Mouse (Mus musculus) heart, embryonic 12.5 days (tissue): ENCODE measurements at regions not wholly inside any gene's neighbourhood (a gene's known extent, or its start where the extent isn't known, plus 50 kb on each side); places are given as distances from the start of the nearest gene placed in this dataset.

Source experiments
- ATAC-seq: fragments of 200-750 bp; cut with Nextera tagmentation; 2 replicates; pipeline ENCODE4 v1.8.0; 2017; ENCODE audit warnings: moderate TSS enrichment, moderate library complexity; ENCODE audit not compliant: insufficient number of reproducible peaks, low FRiP score
- H3K27ac ChIP-seq: fragments of 300-500 bp; sonication (generic); 2 replicates; pipeline ENCODE4 v1.5.1; 2016; ENCODE audit warnings: mild to moderate bottlenecking, moderate library complexity; ENCODE audit not compliant: poor library complexity, severe bottlenecking
- H3K27me3 ChIP-seq: fragments of 300-500 bp; sonication (generic); replicated peaks from 2 replicates; pipeline ENCODE4 v1.6.1; 2016; ENCODE audit warnings: mild to moderate bottlenecking, moderate library complexity
- H3K36me3 ChIP-seq: fragments of 300-500 bp; sonication (generic); 2 replicates; pipeline ENCODE4 v1.6.1; 2016; ENCODE audit warnings: mild to moderate bottlenecking, moderate library complexity
- H3K4me1 ChIP-seq: fragments of 300-500 bp; sonication (generic); replicated peaks from 2 replicates; pipeline ENCODE4 v1.6.1; 2016; ENCODE audit warnings: mild to moderate bottlenecking
- H3K4me2 ChIP-seq: fragments of 300-500 bp; sonication (generic); 2 replicates; pipeline ENCODE4 v1.6.1; 2016; ENCODE audit warnings: mild to moderate bottlenecking, moderate library complexity
- H3K4me3 ChIP-seq: fragments of 300-500 bp; sonication (generic); 2 replicates; pipeline ENCODE4 v1.5.1; 2016; ENCODE audit warnings: mild to moderate bottlenecking
- H3K9ac ChIP-seq: fragments of 300-500 bp; sonication (generic); 2 replicates; pipeline ENCODE4 v1.6.1; 2016; ENCODE audit warnings: mild to moderate bottlenecking, moderate library complexity
- H3K9me3 ChIP-seq: fragments of 300-500 bp; sonication (generic); replicated peaks from 2 replicates; pipeline ENCODE4 v1.6.1; 2016; ENCODE audit warnings: mild to moderate bottlenecking, moderate library complexity
- WGBS: fragments of 180-500 bp; shearing (Covaris S2); methylation state at CpG from one replicate; pipeline ENCODE4 v1.1.7; 2016; 5-methylcytosine and 5-hydroxymethylcytosine counted together

DNA sequence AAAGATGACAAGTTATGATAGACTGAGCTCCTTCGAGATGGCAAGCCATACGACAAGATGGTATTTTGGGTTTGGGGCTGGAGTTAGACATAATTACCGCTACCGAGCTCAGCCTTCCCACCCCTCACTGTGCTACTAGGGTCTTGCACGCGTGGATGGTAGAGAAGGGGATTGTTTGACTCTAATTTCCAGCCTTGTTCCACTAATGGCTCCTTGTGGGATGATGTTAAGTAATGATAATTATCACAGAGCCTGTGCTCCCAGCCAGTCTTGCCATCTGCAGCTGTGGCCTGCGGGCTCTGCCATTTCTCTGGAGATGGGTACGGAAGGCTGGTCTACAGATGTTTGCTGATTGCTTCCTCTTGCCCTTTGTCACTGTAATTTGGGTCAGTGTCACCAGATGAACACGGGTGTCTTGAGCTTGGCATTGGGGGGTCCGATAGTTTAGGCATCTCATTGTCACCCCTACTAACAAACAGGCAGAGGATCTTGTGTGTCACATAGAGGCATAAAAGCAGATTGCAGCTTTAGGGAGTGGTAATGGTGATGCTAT is 108.8 kb upstream of the Ctbp2 start:
- H3K9ac ChIP-seq = no peak overlapping the region
- no peak for ATAC-seq
- no peaks in the 10 kb centered on the region for H3K36me3 ChIP-seq
- H3K4me3 ChIP-seq = no peak overlapping the region
- no peak overlapping the region for H3K4me2 ChIP-seq
- H3K27ac ChIP-seq = no peak overlapping the region
- no peaks in the 10 kb centered on the region for H3K9me3 ChIP-seq
- peaks cover 29% of the 10 kb centered on the region for H3K27me3 ChIP-seq
- 86% methylated on average over 10 of the region's 10 CpGs for WGBS
- no peaks in the 10 kb centered on the region for H3K4me1 ChIP-seq

DNA sequence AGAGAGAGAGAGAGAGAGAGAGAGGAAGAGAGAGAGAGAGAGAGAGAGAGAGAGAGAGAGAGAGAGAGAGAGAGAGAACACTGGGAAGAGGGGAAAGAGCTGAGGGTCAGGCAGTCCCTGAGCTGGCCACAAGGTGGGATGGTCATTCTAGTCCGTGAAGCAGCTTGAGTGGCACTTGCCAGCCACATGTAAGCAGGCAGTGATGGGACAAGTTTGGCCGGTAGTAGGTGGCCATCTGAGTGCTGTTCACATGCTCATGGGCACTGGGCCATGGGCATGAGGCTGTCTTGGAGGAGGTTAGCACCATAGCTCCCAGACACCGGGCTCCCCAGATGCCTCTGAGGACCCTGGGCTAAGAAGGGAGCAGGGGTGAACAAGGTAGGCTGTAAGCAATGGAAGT is 106.7 kb upstream of the Ctbp2 start:
- H3K9me3 ChIP-seq = no peaks in the 10 kb centered on the region
- H3K4me3 ChIP-seq = no peak overlapping the region
- peaks cover 29% of the 10 kb centered on the region for H3K27me3 ChIP-seq
- ATAC-seq = no peak
- H3K36me3 ChIP-seq = no peaks in the 10 kb centered on the region
- no peak overlapping the region for H3K9ac ChIP-seq
- H3K4me2 ChIP-seq = no peak overlapping the region
- H3K27ac ChIP-seq = no peak overlapping the region
- WGBS = 64% methylated on average over 3 of the region's 3 CpGs
- H3K4me1 ChIP-seq = no peaks in the 10 kb centered on the region

GRCm38 (mm10) chr7:133223948-133224652 is 99.9 kb upstream of the Ctbp2 start:
- H3K4me2 ChIP-seq = no peak overlapping the region
- no peak for ATAC-seq
- no peaks in the 10 kb centered on the region for H3K4me1 ChIP-seq
- H3K9ac ChIP-seq = no peak overlapping the region
- H3K9me3 ChIP-seq = no peaks in the 10 kb centered on the region
- 0 out of 2 replicates have a peak, but pooled peaks cover 4% of the 10 kb centered on the region for H3K27me3 ChIP-seq
- H3K36me3 ChIP-seq = no peaks in the 10 kb centered on the region
- H3K4me3 ChIP-seq = no peak overlapping the region
- no peak overlapping the region for H3K27ac ChIP-seq
- WGBS = 88% methylated on average over 19 of the region's 19 CpGs

GRCm38 (mm10) chr7:133212328-133212727 is 88.2 kb upstream of the Ctbp2 start:
- Histone ChIP-seq H3K36me3 (no peaks in the 10 kb centered on the region), H3K27me3 (no peaks in the 10 kb centered on the region), H3K4me3 (no peak overlapping the region), H3K27ac (no peak overlapping the region), H3K9me3 (no peaks in the 10 kb centered on the region), H3K9ac (no peak overlapping the region), H3K4me2 (no peak overlapping the region), H3K4me1 (no peaks in the 10 kb centered on the region)
- ATAC-seq = no peak
- whole genome bisulfite sequencing = 60% methylated on average over 4 of the region's 4 CpGs

GRCm38 (mm10) chr7:133205704-133206103 is 81.5 kb upstream of the Ctbp2 start:
- H3K9me3 ChIP-seq = no peaks in the 10 kb centered on the region
- WGBS = 2% methylated on average over 7 of the region's 7 CpGs
- H3K27me3 ChIP-seq = peaks cover 5% of the 10 kb centered on the region
- no peaks in the 10 kb centered on the region for H3K36me3 ChIP-seq
- H3K27ac ChIP-seq = no peak overlapping the region
- peaks cover 11% of the 10 kb centered on the region for H3K4me1 ChIP-seq
- H3K4me3 ChIP-seq = no peak overlapping the region
- H3K4me2 ChIP-seq = peak overlapping the region; percentile 42
- ATAC-seq = no peak
- no peak overlapping the region for H3K9ac ChIP-seq

DNA sequence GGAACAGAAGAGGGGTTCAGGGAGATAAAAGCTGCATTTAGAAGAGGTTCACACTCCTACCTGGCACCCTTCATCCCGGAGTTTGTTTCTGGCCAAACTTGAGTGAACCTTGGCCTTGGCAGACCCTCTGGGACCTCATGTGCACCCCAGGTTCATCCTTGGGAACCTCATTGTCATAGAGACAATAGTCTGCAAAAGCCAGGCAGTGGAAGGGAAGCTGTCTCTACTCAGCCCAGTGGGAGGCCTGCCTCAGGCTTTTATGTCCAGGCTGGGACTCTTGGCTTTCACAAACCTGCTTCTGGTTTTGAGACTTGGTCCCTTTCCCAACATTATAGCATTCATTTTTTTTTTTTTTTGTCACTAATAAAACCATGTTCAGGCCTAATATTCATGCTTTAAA is 80.3 kb upstream of the Ctbp2 start:
- H3K4me2 ChIP-seq = no peak overlapping the region
- peaks cover 5% of the 10 kb centered on the region for H3K27me3 ChIP-seq
- WGBS = 69% methylated on average over 1 of the region's 1 CpGs

GRCm38 (mm10) chr7:133203933-133204332 is 79.8 kb upstream of the Ctbp2 start:
- Histone ChIP-seq H3K9ac (no peak overlapping the region), H3K27ac (no peak overlapping the region), H3K4me3 (no peak overlapping the region), H3K36me3 (no peaks in the 10 kb centered on the region), H3K27me3 (peaks cover 5% of the 10 kb centered on the region), H3K4me2 (no peak overlapping the region), H3K4me1 (peaks cover 11% of the 10 kb centered on the region), H3K9me3 (no peaks in the 10 kb centered on the region)
- no peak for ATAC-seq
- 83% methylated on average over 7 of the region's 7 CpGs for WGBS

More for the DNA sequence above, 80.3 kb upstream of the Ctbp2 start:
- Histone ChIP-seq H3K4me3 (no peak overlapping the region), H3K27ac (no peak overlapping the region), H3K36me3 (no peaks in the 10 kb centered on the region), H3K9ac (no peak overlapping the region), H3K4me1 (peaks cover 11% of the 10 kb centered on the region), H3K9me3 (no peaks in the 10 kb centered on the region)
- no peak for ATAC-seq

GRCm38 (mm10) chr7:133202092-133202880 is 78.1 kb upstream of the Ctbp2 start:
- Histone ChIP-seq H3K9ac (no peak overlapping the region), H3K4me2 (no peak overlapping the region), H3K9me3 (no peaks in the 10 kb centered on the region), H3K27ac (no peak overlapping the region), H3K27me3 (peaks cover 5% of the 10 kb centered on the region), H3K4me3 (no peak overlapping the region), H3K36me3 (no peaks in the 10 kb centered on the region), H3K4me1 (peaks cover 11% of the 10 kb centered on the region)
- 81% methylated on average over 13 of the region's 13 CpGs for WGBS
- ATAC-seq = no peak

GRCm38 (mm10) chr7:133199046-133199445 is 74.9 kb upstream of the Ctbp2 start:
- Histone ChIP-seq H3K9ac (no peak overlapping the region), H3K4me2 (no peak overlapping the region), H3K4me1 (no peaks in the 10 kb centered on the region), H3K36me3 (no peaks in the 10 kb centered on the region), H3K9me3 (no peaks in the 10 kb centered on the region), H3K4me3 (no peak overlapping the region), H3K27me3 (peaks cover 5% of the 10 kb centered on the region), H3K27ac (no peak overlapping the region)
- WGBS = 49% methylated on average over 4 of the region's 4 CpGs
- no peak for ATAC-seq

- peaks cover 10% of the 10 kb centered on the region; the same call in 1 of the 2 replicates for H3K4me1 ChIP-seq
- H3K27ac ChIP-seq = no peak overlapping the region
- no peak overlapping the region for H3K4me3 ChIP-seq
These were observed 65.8 kb upstream of the Ctbp2 start for GRCm38 (mm10) chr7:133189880-133190462.

More at GRCm38 (mm10) chr7:133189880-133190462, 65.8 kb upstream of the Ctbp2 start:
- WGBS = 63% methylated on average over 7 of the region's 7 CpGs
- no peak overlapping the region for H3K9ac ChIP-seq
- no peaks in the 10 kb centered on the region for H3K27me3 ChIP-seq
- no peaks in the 10 kb centered on the region for H3K36me3 ChIP-seq
- H3K4me2 ChIP-seq = no peak overlapping the region
- ATAC-seq = no peak
- no peaks in the 10 kb centered on the region for H3K9me3 ChIP-seq
